In the genomic region with DNA sequence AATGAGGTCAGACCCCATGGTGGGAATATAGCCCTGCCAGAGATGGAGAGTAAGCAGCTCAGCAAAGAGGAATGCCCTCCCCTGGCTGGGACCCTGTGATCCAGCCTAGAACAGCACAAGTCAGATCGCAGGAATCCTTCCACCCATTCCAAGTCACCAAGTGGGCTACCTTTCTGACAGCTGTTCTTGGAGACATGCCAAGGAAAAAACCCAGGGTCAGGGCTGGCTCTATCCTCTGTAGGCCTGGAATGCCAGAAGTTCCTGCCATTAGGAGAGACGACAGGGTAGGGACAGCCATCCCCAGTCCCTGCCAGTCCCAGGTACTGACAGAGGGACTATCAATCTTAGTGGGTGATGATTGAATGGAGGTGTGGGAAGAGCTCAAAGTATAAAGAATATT, we compare ENCODE assay signal across 23 mouse cellular contexts. TPM values are rescaled to one million over a fixed set of nuclear protein-coding genes. Genes with fewer than 3 reads are reported as not detected.
DNase-seq lines count a peak whose midpoint lies in the region; ATAC-seq and TF ChIP-seq lines count a peak whose summit lies in the region.
"Had no signal": no experiment of that assay in that cellular context is flagged by ENCODE, and none has a peak within 500 bp of the region (broad histone marks: within the 10 kb centered on the region; RNA-seq: fewer than 3 reads in every experiment).

No protein-coding gene starts in this region.

- WGBS in intestine, embryonic 15.5 days, result 54% methylated on average over 2 of the region's 2 CpGs
- WGBS in kidney, postnatal 0 days, result 30% methylated on average over 2 of the region's 2 CpGs

- no peaks in the 10 kb centered on the region for H3K4me1 ChIP-seq in intestine, embryonic 15.5 days (replicated peaks)
- peaks cover 12% of the 10 kb centered on the region for H3K4me1 ChIP-seq in kidney, postnatal 0 days (replicated peaks; ENCODE audit: insufficient read depth, low read length)
- H3K4me1 ChIP-seq: embryonic facial prominence, embryonic 15.5 days; stomach, embryonic 15.5 days had no signal

- peaks cover 16% of the 10 kb centered on the region for H3K27me3 ChIP-seq in intestine, embryonic 15.5 days (replicated peaks)
- H3K27me3 ChIP-seq in kidney, postnatal 0 days (ENCODE audit: insufficient read depth, low read length), result 0 out of 2 replicates have a peak, but pooled peaks cover 6% of the 10 kb centered on the region

- no peak overlapping the region for H3K9ac ChIP-seq in intestine, embryonic 15.5 days
- H3K9ac ChIP-seq in kidney, postnatal 0 days (ENCODE audit: low read depth, low read length), result no peak overlapping the region
- H3K9ac ChIP-seq: embryonic facial prominence, embryonic 15.5 days; liver, postnatal 0 days; stomach, embryonic 15.5 days had no signal

- DNase-seq in adrenal gland, adult 2 months, result peak; percentile 20
- no peak for DNase-seq in adrenal gland, postnatal 4 days (ENCODE audit: low spot score in 2 of 2)
- DNase-seq in 3134 (ENCODE audit: extremely low read depth, insufficient read length, low spot score), result peak; percentile 20
- DNase-seq in kidney, postnatal 0 days (ENCODE audit: low spot score), result no peak
- no peak for DNase-seq in embryo, embryonic 10 days (ENCODE audit: low spot score)
- no peak for DNase-seq in ovary, postnatal 14 days (ENCODE audit: low spot score)
- no peak for DNase-seq in heart, postnatal 36 days
- DNase-seq: embryo, embryonic 11 days; gastrocnemius, postnatal 14 days; liver; liver, postnatal 0 days; thymus, postnatal 25 days had no signal

- TF ChIP-seq CTCF in kidney, postnatal 0 days (IDR thresholded peaks at IDR 0.05; ENCODE audit: low read depth), result no peak

- H3K36me3 ChIP-seq in intestine, embryonic 15.5 days, result no peaks in the 10 kb centered on the region
- H3K36me3 ChIP-seq in kidney, postnatal 0 days (ENCODE audit: insufficient read depth, low read length), result no peaks in the 10 kb centered on the region
- H3K36me3 ChIP-seq: embryonic facial prominence, embryonic 15.5 days; stomach, embryonic 15.5 days had no signal

- 0 out of 2 replicates have a peak, but pooled peaks have one; percentile 18 for ATAC-seq in intestine, embryonic 15.5 days
- ATAC-seq in kidney, postnatal 0 days (replicated peaks; ENCODE audit: low FRiP score, low read depth), result peak; percentile 19; the same call in 1 of the 2 replicates
- ATAC-seq: liver, postnatal 0 days; midbrain, embryonic 16.5 days had no signal

- H3K27ac ChIP-seq in intestine, embryonic 15.5 days, result no peak overlapping the region
- H3K27ac ChIP-seq in kidney, postnatal 0 days, result peak overlapping the region; percentile 87
- H3K27ac ChIP-seq: embryonic facial prominence, embryonic 15.5 days had no signal

- no peak overlapping the region for H3K4me2 ChIP-seq in intestine, embryonic 15.5 days (replicated peaks)
- no peak overlapping the region for H3K4me2 ChIP-seq in kidney, postnatal 0 days (ENCODE audit: low read length)
- H3K4me2 ChIP-seq: embryonic facial prominence, embryonic 15.5 days; stomach, embryonic 15.5 days had no signal

- H3K9me3 ChIP-seq in intestine, embryonic 15.5 days, result no peaks in the 10 kb centered on the region
- H3K9me3 ChIP-seq in kidney, postnatal 0 days (replicated peaks; ENCODE audit: low read length), result no peaks in the 10 kb centered on the region
- H3K9me3 ChIP-seq: embryonic facial prominence, embryonic 15.5 days; stomach, embryonic 15.5 days had no signal

- H3K4me3 ChIP-seq in intestine, embryonic 15.5 days (replicated peaks), result no peak overlapping the region
- no peak overlapping the region for H3K4me3 ChIP-seq in kidney, postnatal 0 days (replicated peaks; ENCODE audit: low read depth, low read length)
- H3K4me3 ChIP-seq: embryonic facial prominence, embryonic 15.5 days; stomach, embryonic 15.5 days had no signal

- intact Hi-C loops in heart, postnatal 36 days (cut with DNase I), result no loop called here

RNA-seq across cellular contexts. Expression of a gene that starts 4.5 kb away (rescaled TPM):
- total RNA-seq in adrenal gland, adult 2 months (2021), result not detected
- not detected in 2 replicates for polyA plus RNA-seq in adrenal gland, adult 2 months (2012; rRNA removed)
- total RNA-seq in adrenal gland, postnatal 4 days (2021), result 10 to 100 TPM in 1 of 2 experiments, under 1 TPM in 1; 0.34 to 22.9 TPM
- polyA plus RNA-seq in intestine, embryonic 15.5 days (2015; fragmentation: Nextera tagmentation; extraction: Ambion mirVana), result 0.73 and 1.1 TPM in 2 replicates
- 116 and 120 TPM in 2 replicates for polyA plus RNA-seq in kidney, postnatal 0 days (2015; fragmentation: Nextera tagmentation; extraction: Ambion mirVana)
- total RNA-seq in heart, postnatal 36 days (2021), result not detected
- total RNA-seq: gastrocnemius, postnatal 14 days; heart, adult 8-10 months; layer of hippocampus, postnatal 14 days; left cerebral cortex, postnatal 36 days; megakaryocyte-erythroid progenitor cell, adult 5-6 weeks had no signal
- polyA plus RNA-seq: frontal cortex, adult 2 months; heart, embryonic 16.5 days; liver, postnatal 0 days; spleen, adult 2 months had no signal

Comparison
In these comparisons a context has a peak if more than half of its experiments do, and no peak if none do; other contexts are left out.
1. DNase-seq: peak in adrenal gland, adult 2 months (single experiment) and 3134 (single experiment); none in adrenal gland, postnatal 4 days (0 of 2), kidney, postnatal 0 days (single experiment), embryo, embryonic 10 days (single experiment), ovary, postnatal 14 days (single experiment) and heart, postnatal 36 days (0 of 2).